Mouse (Mus musculus) retina, postnatal 7 days (tissue): ENCODE measurements around the gene Mrps27.

ENCODE experiments used
- DNase-seq: peaks from one replicate; pipeline ENCODE4 v3.0.0-alpha.2; 2012; ENCODE audit warnings: low read depth, low spot score

Gene Mrps27

GRCm38 (mm10) chr13:99387901-99388811 is 43.6 kb downstream of the Mrps27 start:
- no peak for DNase-seq

GRCm38 (mm10) chr13:99391417-99391816 is 46.8 kb downstream of the Mrps27 start:
- DNase-seq = no peak

- DNase-seq = no peak
These were observed 48.5 kb downstream of the Mrps27 start for GRCm38 (mm10) chr13:99393128-99393527.

- no peak for DNase-seq
These were observed 50.1 kb downstream of the Mrps27 start for GRCm38 (mm10) chr13:99394694-99395093.

- no peak for DNase-seq
These were observed 50.9 kb downstream of the Mrps27 start for GRCm38 (mm10) chr13:99395531-99395930.

GRCm38 (mm10) chr13:99397228-99397627 is 52.6 kb downstream of the Mrps27 start:
- DNase-seq = no peak

GRCm38 (mm10) chr13:99398149-99398701 is 53.6 kb downstream of the Mrps27 start:
- DNase-seq = no peak

GRCm38 (mm10) chr13:99399373-99399772 is 54.8 kb downstream of the Mrps27 start:
- no peak for DNase-seq

GRCm38 (mm10) chr13:99409216-99409615 is 64.6 kb downstream of the Mrps27 start:
- no peak for DNase-seq

GRCm38 (mm10) chr13:99410611-99411515 is 66.3 kb downstream of the Mrps27 start:
- no peak for DNase-seq

- DNase-seq = no peak
These were observed 67.2 kb downstream of the Mrps27 start for GRCm38 (mm10) chr13:99411761-99412160.

GRCm38 (mm10) chr13:99412477-99413080 is 68.0 kb downstream of the Mrps27 start:
- DNase-seq = no peak

- DNase-seq = no peak
These were observed 69.1 kb downstream of the Mrps27 start for GRCm38 (mm10) chr13:99413481-99414351.

- DNase-seq = no peak
These were observed 69.8 kb downstream of the Mrps27 start for GRCm38 (mm10) chr13:99414352-99414742.

- no peak for DNase-seq
These were observed 72.0 kb downstream of the Mrps27 start for GRCm38 (mm10) chr13:99416601-99417000.

GRCm38 (mm10) chr13:99423581-99423980 is 79.0 kb downstream of the Mrps27 start:
- DNase-seq = no peak

GRCm38 (mm10) chr13:99433068-99434008 is 88.8 kb downstream of the Mrps27 start:
- DNase-seq = no peak

GRCm38 (mm10) chr13:99434494-99434893 is 89.9 kb downstream of the Mrps27 start:
- no peak for DNase-seq

GRCm38 (mm10) chr13:99437051-99437450 is 92.5 kb downstream of the Mrps27 start:
- no peak for DNase-seq
